Mouse (Mus musculus) lung, adult 10 weeks (tissue): Measurements from ENCODE around the gene Mid1. TPM values are rescaled to one million over a fixed set of nuclear protein-coding genes. Genes with fewer than 3 reads are reported as not detected.

Experiments
- polyA plus RNA-seq: library from polyadenylated mRNA; stranded (reverse); fragments of 350-450 nt; fragmentation: Illumina TruSeq; extraction: RNeasy Lipid Tissue Mini Kit (QIAGEN cat#74804); gene quantifications from one replicate; pipeline ENCODE4 v1.2.3, GENCODE M21; 2014; ENCODE audit warnings: low read depth, low replicate concordance; ENCODE audit not compliant: insufficient read depth

Gene Mid1
- polyA plus RNA-seq: 5.5 TPM

GRCm38 (mm10) chrX:169685131-169685530 lies at the start of gene Mid1:
Gene Mid1 (plus strand): TSS chrX:169685199.

DNA sequence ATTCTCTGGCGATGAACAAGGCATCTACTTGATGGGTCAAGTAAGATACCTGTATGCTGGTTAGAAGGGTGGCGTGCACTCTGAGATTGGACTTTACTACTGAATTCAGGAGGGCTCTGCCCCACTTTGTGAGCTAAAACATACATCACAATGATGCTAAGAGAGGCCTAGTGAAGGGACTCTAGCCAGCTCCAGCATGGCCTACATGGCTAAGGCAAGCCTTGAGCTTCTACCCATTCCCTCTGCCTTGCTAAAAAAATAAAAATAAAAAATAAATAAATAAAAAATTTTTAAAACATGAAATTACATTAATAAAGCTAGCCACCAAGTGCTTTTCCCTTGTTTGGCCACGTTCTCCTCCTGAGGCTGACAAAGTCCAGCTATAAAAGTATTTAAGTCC lies 94.5 kb downstream of the Mid1 start, which contains the start of gene 4933400A11Rik:
TSS of gene 4933400A11Rik (minus strand) at position 101 of the 400 bp plus-strand sequence.

DNA sequence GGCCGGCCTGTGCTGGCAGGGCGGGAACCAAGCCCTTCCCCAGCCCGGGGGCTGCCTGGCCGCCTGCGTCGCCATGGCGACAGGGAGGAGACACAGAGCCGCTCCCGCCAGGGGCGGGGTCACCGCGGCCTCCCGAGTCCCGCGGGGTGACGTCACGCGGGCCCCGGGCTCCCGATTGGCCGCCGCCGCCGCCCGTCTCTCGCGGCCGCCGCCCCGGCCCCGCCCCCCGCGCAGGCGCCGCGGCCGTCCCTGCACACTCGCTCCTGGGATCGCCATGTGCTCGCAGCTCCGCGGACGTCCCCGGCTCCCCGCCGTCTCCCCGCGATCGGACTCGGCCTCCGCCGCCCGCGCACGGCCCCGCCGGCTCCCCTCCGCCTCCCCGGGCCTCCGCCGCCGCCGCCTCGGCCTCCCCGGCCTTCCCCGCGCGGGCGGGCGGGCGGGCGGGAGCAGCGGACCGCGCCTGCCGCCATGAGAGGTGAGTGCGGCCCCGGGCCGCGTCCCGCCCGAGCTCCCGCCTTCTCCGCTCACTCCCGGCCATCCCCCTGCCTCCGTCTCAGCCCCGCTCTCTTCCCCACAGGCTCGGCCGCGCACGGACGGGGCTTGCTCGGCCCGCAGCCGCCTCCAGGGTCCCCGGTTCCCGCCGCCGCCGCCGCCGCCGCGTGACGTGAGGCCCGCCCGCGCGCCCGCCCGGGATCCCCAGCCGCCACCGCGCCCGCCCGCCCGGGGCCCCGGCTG lies 324.2 kb downstream of the Mid1 start, which contains the start of gene Gm21887:
TSS of gene Gm21887 (plus strand) at position 644 of the 735 bp plus-strand sequence.

Other genes with a start within 250 kb of the Mid1 start
- gene 4933400A11Rik, start 94.4 kb downstream of the Mid1 start, polyA plus RNA-seq: not detected